Mouse (Mus musculus) skeletal muscle tissue, postnatal 0 days (tissue): ENCODE results near the gene Gm3327. TPM values are rescaled to one million over a fixed set of nuclear protein-coding genes. Genes with fewer than 3 reads are reported as not detected.

Experiments used
- polyA plus RNA-seq: library from polyadenylated mRNA; unstranded; fragments of >200 nt; fragmentation: Nextera tagmentation; extraction: Ambion mirVana; gene quantifications from 2 replicates; pipeline ENCODE4 v1.2.1, GENCODE M21; 2015

Gm3327 gene
- polyA plus RNA-seq, result not detected in 2 replicates

GRCm38 (mm10) chr14:44123551-44123950 is at the start of gene Gm3327:
Gene Gm3327, plus strand, starts transcription at chr14:44123851.

DNA sequence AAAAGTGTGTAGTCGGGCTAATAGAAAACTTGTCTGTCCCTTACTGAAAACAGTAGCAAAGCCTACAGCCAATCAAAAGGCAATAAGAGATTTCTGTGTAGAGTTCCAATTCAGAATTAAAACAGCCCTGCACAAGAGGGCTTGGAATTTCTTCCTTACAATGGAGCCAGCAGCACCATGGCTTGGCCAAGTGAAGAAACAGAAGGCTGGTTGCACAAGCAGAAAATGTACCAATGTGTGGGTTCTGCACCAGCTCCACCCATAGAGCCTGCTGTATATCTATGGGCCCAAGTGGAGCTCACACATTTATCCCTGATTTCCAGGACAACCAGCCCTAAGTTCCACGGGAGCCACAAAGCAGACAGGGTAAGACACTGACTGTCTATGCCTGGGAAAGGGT is 21.3 kb upstream of the Gm3327 start, which contains the start of gene Ear2:
TSS of gene Ear2 (plus strand) at position 301 of the 400 bp plus-strand sequence.

Other genes starting within 250 kb of the Gm3327 start
- gene Ear1, start 248.3 kb upstream of the Gm3327 start, polyA plus RNA-seq, result not detected in 2 replicates
- not detected in 2 replicates for gene Ear10, start 200.3 kb upstream of the Gm3327 start, polyA plus RNA-seq
- gene Gm8113, start 198.5 kb upstream of the Gm3327 start, polyA plus RNA-seq, result 0.94 and 1.1 TPM in 2 replicates
- not detected in 2 replicates for gene Ang5, start 166.8 kb upstream of the Gm3327 start, polyA plus RNA-seq
- not detected in 2 replicates for gene Ang6, start 121.6 kb upstream of the Gm3327 start, polyA plus RNA-seq
- gene Ear2, start 21.2 kb upstream of the Gm3327 start, polyA plus RNA-seq, result 0.26 TPM in 1 of 2 replicates, not detected in the other
- not detected in 2 replicates for gene Gm8212, start 73.8 kb downstream of the Gm3327 start, polyA plus RNA-seq
- gene 4930503E14Rik, start 89.4 kb downstream of the Gm3327 start, polyA plus RNA-seq, result not detected in 2 replicates
- gene Gm8220, start 161.7 kb downstream of the Gm3327 start, polyA plus RNA-seq, result not detected in 2 replicates
- gene Gm5930, start 214.7 kb downstream of the Gm3327 start, polyA plus RNA-seq, result not detected in 2 replicates
- not detected in 2 replicates for gene Gm8229, start 241.5 kb downstream of the Gm3327 start, polyA plus RNA-seq